Mouse (Mus musculus): ENCODE measurements around the gene Set. TPM values are rescaled to one million over a fixed set of nuclear protein-coding genes. Genes with fewer than 3 reads are reported as not detected.

Gene Set
- polyA plus RNA-seq, 1 experiment from 2014 or later: 361 TPM

DNA sequence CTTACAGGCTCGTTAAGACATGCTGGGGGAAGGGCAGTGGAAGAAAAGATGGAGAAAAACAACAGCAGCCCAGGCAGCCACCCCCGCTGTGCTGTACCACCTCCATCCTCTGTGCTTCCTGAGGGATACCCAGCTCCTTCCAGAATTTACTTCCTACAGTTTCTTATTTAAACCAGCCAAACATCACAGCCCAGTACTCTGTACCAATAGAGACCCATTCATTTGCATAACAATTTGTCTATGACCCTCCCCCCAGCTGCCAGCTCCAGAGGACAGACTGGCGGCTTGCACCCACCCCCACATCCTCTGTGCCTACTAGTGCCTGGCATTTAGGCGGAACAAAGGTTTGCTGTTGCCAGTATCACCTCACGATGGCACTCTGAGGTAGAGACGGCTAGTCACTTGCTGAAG is 62.5 kb downstream of the Set start:
- WGBS: 52% methylated on average over 6 of the region's 6 CpGs
- no peak for ATAC-seq

DNA sequence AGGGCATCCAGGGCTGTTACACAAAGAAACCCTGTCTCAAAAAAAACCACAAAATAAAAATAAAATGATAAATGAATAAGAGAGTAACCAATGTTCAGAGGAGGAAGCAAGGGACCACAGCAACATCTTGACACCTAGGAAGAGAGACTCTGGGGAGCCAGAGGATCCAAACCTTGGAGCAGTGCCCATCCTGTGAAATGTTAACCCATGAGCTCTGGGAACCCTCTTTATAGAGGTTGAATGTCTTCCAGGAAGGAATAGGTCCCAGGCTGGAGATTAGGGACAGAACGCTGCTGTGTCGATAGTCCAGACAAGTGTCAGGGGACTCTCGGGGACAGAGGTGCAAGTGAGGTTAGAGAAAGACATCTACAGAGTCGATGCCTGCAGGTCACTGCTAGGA is 63.1 kb downstream of the Set start:
- Histone ChIP-seq H3K4me2 (ENCODE audit: low read depth, low read length) (no peak overlapping the region), H3K4me1 (ENCODE audit: control insufficient read depth, insufficient read depth, low read length) (peaks cover 7% of the 10 kb centered on the region; the same call in 1 of the 2 replicates), H3K9ac (ENCODE audit: low read depth, low read length) (no peak overlapping the region), H3K27me3 (replicated peaks; ENCODE audit: control insufficient read depth, insufficient read depth, low read length) (no peaks in the 10 kb centered on the region), H3K36me3 (ENCODE audit: control insufficient read depth, insufficient read depth, low read length) (no peaks in the 10 kb centered on the region), H3K27ac (ENCODE audit: low read length) (no peak overlapping the region), H3K9me3 (ENCODE audit: control insufficient read depth, low read length) (no peaks in the 10 kb centered on the region), H3K4me3 (ENCODE audit: low read length) (no peak overlapping the region)
- no peak for ATAC-seq
- WGBS: 86% methylated on average over 4 of the region's 4 CpGs

More for the DNA sequence above, 62.5 kb downstream of the Set start:
- H3K4me1 ChIP-seq (ENCODE audit: control insufficient read depth, insufficient read depth, low read length): 0 out of 2 replicates have a peak, but pooled peaks cover 3% of the 10 kb centered on the region
- no peak overlapping the region for H3K27ac ChIP-seq (ENCODE audit: low read length)
- no peaks in the 10 kb centered on the region for H3K36me3 ChIP-seq (ENCODE audit: control insufficient read depth, insufficient read depth, low read length)
- no peaks in the 10 kb centered on the region for H3K27me3 ChIP-seq (replicated peaks; ENCODE audit: control insufficient read depth, insufficient read depth, low read length)
- no peak overlapping the region for H3K9ac ChIP-seq (ENCODE audit: low read depth, low read length)
- H3K4me2 ChIP-seq (ENCODE audit: low read depth, low read length): no peak overlapping the region
- no peak overlapping the region for H3K4me3 ChIP-seq (ENCODE audit: low read length)
- H3K9me3 ChIP-seq (ENCODE audit: control insufficient read depth, low read length): no peaks in the 10 kb centered on the region

Other genes starting within 250 kb of the Set start
- gene Urm1, start 237.3 kb upstream of the Set start, polyA plus RNA-seq (2015; fragmentation: Nextera tagmentation; extraction: Ambion mirVana): 28.8 and 30.7 TPM in 2 replicates
- 24.5 and 24.8 TPM in 2 replicates for gene Cercam, start 188.2 kb upstream of the Set start, polyA plus RNA-seq (2015; fragmentation: Nextera tagmentation; extraction: Ambion mirVana)
- 30.5 and 37.1 TPM in 2 replicates for gene Odf2, start 168.2 kb upstream of the Set start, polyA plus RNA-seq (2015; fragmentation: Nextera tagmentation; extraction: Ambion mirVana)
- 38.2 and 44.6 TPM in 2 replicates for gene Gle1, start 122.0 kb upstream of the Set start, polyA plus RNA-seq (2015; fragmentation: Nextera tagmentation; extraction: Ambion mirVana)
- 66.0 and 76.0 TPM in 2 replicates for gene Sptan1, start 91.8 kb upstream of the Set start, polyA plus RNA-seq (2015; fragmentation: Nextera tagmentation; extraction: Ambion mirVana)
- 19.7 and 21.9 TPM in 2 replicates for gene Wdr34, start 8.5 kb upstream of the Set start, polyA plus RNA-seq (2015; fragmentation: Nextera tagmentation; extraction: Ambion mirVana)
- gene Pkn3, start 20.3 kb downstream of the Set start, polyA plus RNA-seq (2015; fragmentation: Nextera tagmentation; extraction: Ambion mirVana): 10.4 and 10.8 TPM in 2 replicates
- gene Zdhhc12, start 36.3 kb downstream of the Set start, polyA plus RNA-seq (2015; fragmentation: Nextera tagmentation; extraction: Ambion mirVana): 79.0 and 86.2 TPM in 2 replicates
- gene Zer1, start 67.2 kb downstream of the Set start, polyA plus RNA-seq (2015; fragmentation: Nextera tagmentation; extraction: Ambion mirVana): 3.3 and 3.7 TPM in 2 replicates
- gene Tbc1d13, start 76.4 kb downstream of the Set start, polyA plus RNA-seq (2015; fragmentation: Nextera tagmentation; extraction: Ambion mirVana): 8.3 and 9.8 TPM in 2 replicates
- 42.5 and 45.5 TPM in 2 replicates for gene Endog, start 114.1 kb downstream of the Set start, polyA plus RNA-seq (2015; fragmentation: Nextera tagmentation; extraction: Ambion mirVana)
- gene Spout1, start 121.1 kb downstream of the Set start, polyA plus RNA-seq (2015; fragmentation: Nextera tagmentation; extraction: Ambion mirVana): 59.5 and 62.6 TPM in 2 replicates
- gene Kyat1, start 148.5 kb downstream of the Set start, polyA plus RNA-seq (2015; fragmentation: Nextera tagmentation; extraction: Ambion mirVana): 24.6 and 28.9 TPM in 2 replicates
- 37.4 and 40.1 TPM in 2 replicates for gene Lrrc8a, start 180.3 kb downstream of the Set start, polyA plus RNA-seq (2015; fragmentation: Nextera tagmentation; extraction: Ambion mirVana)
- 0.11 and 0.24 TPM in 2 replicates for gene Gm28035, start 183.2 kb downstream of the Set start, polyA plus RNA-seq (2015; fragmentation: Nextera tagmentation; extraction: Ambion mirVana)
- 10.5 and 10.8 TPM in 2 replicates for gene Phyhd1, start 208.8 kb downstream of the Set start, polyA plus RNA-seq (2015; fragmentation: Nextera tagmentation; extraction: Ambion mirVana)
- not detected in 2 replicates for gene Gm28038, start 223.7 kb downstream of the Set start, polyA plus RNA-seq (2015; fragmentation: Nextera tagmentation; extraction: Ambion mirVana)
- gene Dolk, start 229.0 kb downstream of the Set start, polyA plus RNA-seq (2015; fragmentation: Nextera tagmentation; extraction: Ambion mirVana): 38.3 and 41.2 TPM in 2 replicates
- gene Nup188, start 229.0 kb downstream of the Set start, polyA plus RNA-seq (2015; fragmentation: Nextera tagmentation; extraction: Ambion mirVana): 23.6 and 26.6 TPM in 2 replicates

Measured in intestine, embryonic 16.5 days (tissue).